Mouse (Mus musculus): ENCODE data around the gene Mest.

The Mest gene

DNA sequence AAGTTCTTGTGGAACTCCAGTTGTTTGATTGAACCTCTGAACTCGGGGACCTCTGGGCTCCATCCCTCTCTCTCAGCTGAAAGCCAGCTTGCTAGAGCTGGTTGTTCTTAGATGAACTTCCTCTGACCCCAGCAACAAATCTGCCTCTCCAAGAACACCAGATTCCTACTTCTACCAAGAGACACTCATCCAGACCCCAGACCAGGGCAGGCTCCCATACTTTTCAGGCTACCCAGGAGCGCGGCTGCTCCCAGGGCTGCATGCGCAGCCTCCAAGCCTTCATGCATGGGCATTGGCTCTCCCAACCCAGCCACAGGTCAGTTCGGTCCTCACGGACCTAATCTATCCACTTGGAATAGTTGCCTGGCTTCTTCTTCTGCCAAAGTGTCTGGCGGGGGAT is at the start of gene Mest:
Mest (plus strand) TSS at position 217 of the 400 bp plus-strand sequence.
- no peak for DNase-seq (ENCODE audit: low spot score in 2 of 2)

DNA sequence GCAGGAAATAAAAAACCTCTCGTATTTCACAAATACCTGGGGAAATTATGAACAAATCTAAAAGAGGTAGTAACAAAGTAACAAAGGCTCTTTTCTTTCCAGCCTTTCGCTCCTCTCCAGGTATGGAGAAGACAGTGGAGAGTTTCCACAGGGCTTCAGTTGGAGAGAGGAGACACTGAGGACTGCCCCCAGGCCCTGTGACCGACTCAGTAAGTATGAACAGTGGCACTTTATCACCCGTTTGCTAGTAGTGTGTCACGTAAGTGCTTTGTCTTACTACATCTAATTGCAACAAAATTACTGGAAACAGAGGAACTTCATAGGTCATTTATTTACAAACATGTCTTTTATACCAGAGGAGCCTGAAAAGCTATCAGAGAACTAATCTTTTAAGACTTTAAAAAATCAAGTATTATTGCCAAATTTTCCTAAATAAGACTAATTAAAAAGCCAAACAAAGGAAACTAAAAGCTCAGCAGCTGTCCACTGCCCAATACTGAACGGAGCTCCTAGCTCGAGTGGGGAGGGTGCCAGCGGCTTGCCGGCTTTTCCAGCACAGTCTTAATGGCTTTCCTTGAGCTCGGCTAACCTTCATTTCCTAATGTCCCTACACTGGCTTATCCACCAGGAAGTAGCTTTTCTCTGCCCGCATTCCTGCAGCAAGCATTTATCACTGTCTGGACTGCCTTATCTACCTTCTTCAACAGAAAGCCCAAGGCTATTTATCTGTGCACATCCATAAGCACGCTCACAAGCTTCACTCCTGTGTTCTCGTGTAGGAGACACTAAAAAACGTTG is 49.4 kb upstream of the Mest start:
- no peak for DNase-seq (ENCODE audit: low spot score in 2 of 2)

DNA sequence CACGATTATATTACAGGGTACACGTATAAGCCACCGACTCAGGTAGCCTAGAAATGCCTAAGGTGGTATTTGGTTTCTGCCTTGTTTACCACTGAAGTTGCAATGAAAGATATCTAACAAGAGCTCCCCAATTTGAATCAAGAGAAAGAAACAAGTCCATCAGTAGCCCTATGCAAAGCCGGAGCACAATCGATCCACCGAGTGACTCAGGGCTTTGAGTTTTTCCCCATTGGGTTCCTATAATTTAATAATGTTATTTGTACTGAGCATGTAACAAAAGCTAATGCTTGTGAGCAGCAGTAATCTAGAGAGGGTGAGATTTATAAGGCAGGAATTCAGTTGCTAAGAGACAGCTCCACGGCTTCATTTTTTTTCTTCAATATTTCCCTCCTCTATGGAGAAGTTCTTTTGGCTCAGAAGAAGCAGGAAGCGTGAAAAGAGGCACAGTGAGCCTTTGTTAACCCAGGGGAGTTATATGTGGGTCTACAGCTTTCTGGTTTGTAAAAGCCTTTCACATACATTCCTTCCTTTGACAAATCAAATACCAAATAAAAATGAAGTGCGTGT is 48.5 kb upstream of the Mest start:
- DNase-seq (ENCODE audit: low spot score in 2 of 2): no peak

DNA sequence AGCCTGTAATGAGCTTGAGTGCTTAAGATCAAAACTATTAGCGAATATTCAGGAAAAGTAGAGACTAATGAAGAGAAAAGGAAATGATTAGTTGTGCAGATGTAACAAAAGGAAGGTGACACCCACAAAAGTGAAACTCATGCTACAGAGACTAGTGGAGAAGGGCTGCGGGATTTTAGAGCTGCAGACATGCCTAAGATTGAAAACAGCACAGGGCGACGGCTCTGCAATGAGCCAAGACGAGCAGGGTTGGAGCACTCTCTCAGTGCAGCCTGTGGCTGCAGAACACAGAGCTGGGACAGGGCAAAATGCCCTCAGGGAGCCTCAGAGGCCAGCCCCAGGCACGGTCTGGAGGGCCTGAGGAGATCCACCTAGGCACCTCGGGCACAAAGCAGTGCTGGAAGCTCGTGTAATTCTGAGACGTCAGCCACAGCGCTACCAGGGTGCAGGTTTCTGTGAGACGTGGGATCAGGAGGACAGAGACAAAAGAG is 48.0 kb upstream of the Mest start:
- DNase-seq (ENCODE audit: low spot score in 2 of 2): no peak

DNA sequence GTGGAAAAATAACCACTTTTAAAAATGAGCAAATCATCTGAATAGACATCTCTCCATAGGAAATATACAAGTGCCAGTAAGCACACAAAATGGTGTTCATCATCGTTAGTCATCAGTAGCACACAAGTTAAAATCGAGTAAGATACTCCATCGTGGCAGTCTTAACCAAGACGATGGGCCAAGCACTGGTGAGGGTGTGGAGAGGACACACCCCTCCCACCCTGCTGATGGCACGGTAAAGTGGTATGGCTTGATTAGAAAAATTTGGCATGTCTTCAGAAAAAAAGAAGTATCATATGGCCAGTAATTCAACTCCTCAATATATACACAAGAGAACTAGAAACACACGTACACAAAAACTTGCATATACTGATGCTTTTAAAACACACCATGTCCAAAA is 46.8 kb upstream of the Mest start:
- DNase-seq (ENCODE audit: low spot score in 2 of 2): no peak

DNA sequence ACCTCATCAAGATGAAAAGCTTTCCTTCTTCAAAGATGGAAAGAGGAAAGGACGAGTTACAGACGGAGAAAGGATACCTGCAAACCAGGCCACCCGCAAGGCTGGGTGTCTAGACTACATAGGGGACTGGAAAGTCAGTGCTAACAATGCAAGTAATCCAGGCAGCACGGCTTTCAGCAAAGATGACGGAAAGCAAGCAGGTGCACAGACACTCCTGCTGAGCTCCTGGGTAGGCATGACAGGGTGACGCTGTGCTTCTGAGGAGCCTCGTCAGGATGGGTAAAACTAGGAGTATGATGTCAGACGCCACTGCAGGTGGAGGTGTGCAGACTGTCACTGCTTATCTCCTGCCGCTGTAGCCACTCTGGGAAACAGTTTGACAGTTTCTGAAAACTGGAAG is 45.8 kb upstream of the Mest start:
- DNase-seq (ENCODE audit: low spot score in 2 of 2): no peak

DNA sequence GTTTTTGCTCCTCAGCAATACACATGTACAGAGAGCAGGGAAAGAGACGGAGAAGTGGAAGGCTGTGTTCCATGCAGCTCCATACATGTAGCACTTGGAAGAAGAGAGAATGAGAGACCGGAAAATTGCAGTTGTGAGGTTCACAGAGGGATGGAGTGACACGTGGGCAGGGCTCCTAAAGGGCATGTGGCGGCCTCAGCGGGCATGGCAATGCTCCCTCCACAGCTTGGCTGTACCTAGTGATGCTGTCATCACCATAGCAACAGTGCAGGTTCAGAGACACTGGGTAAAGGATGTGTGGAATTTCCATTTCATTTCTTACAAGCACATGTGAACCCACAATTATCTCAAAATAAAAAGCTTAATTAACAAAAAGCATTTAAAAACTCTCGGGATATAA is 44.9 kb upstream of the Mest start:
- DNase-seq (ENCODE audit: low spot score in 2 of 2): no peak

DNA sequence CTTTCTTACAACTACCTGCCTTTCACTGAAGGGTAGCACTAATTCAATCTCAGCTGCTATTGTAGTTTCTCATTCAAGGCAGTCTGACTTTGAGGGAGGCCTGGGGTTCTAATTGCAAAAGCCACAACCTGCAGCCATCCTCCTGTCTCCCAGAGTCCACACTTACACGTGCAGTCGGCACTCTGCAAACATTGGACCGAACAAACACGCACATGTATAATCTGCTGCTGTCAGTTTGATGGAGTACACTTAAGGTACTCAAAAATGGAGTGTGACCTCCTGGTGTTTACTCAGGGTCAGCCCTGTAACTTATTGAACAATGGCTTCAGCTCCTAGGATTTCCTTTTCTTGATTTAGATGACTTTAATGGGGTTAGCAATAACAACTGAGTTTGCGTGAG is 43.8 kb upstream of the Mest start:
- DNase-seq (ENCODE audit: low spot score in 2 of 2): no peak

DNA sequence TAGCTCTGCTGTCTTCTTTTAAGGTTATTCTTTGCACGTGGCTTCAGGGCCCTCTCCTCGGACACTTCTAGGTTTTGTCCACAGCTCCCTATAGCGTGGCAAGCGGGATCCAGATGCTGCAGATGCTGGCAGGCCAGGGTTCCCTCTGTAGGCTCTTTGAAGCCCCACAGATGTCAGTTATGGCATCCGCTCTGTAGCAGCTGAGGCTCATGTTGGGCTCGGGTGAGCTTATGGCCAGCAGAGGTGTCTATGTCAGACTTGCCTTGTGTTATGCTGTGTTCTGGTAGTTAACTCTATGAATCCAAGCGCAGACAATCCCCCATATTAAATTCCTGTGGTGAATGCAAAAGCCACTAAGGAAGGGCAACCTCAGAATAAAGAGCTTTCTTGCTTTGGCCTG is 42.9 kb upstream of the Mest start:
- no peak for DNase-seq (ENCODE audit: low spot score in 2 of 2)

DNA sequence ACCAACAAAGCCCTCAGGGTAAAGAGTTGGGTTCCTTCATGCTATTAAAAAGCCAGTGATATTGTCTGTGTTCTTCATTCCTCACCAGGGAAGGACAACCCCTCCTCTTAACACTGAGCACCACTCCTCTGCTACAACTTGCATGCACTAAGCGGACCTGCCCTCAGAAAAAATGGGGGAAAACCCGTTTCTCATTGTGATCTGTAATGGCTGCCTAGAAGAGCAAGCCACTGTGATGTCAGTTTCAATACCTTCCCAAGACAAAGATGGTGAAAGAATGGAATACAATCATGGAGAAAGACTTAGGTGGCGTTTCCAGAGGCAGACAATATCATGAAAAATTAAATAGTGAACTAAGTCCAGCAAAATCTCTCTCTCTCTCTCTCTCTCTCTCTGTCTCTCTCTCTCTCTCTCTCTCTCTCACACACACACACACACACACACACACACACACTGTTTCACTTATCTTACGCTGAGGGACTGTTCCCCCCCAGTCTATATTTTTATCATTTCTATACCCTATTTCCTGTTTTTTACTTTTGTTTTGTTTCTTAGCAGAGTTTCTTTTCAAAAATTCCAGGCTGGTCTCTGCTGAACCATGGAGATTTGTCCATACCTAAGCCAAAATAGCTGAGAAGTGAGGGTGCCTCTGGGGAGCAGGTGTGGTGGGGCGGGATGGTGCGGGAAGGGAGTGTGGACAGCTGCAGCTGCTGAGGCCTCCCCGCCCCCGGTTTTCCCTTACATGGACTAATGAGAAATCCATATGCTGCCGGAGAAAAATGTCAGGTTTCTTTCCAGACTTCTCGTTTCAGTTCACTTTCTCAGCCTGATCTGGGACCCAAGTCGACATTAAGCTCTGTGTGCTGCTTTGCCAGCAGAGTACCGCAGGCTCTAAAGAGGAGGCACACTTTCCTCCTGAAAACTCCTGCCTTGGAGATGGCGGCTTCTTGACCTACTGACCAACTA is 41.1 kb upstream of the Mest start:
- DNase-seq (ENCODE audit: low spot score in 2 of 2): no peak

DNA sequence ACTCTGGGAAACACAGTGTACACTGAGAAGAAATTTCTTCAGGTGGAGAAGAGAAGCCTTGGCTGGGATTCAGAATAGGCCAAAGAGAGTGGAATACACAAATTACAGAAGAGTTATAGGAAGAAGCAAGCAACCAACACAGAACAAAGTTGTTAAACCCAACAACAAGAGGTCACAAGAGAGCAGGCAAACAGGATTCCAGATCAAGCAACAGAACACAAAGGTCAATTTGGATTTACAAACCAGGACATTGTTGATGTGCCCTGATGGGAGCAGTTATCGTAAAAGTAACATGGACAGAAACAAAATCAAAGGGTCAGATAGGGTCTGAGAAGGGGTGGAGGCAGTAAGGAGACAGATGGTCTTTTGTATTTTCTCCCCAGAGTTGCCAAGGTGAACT is 38.8 kb upstream of the Mest start:
- DNase-seq (ENCODE audit: low spot score in 2 of 2): no peak

DNA sequence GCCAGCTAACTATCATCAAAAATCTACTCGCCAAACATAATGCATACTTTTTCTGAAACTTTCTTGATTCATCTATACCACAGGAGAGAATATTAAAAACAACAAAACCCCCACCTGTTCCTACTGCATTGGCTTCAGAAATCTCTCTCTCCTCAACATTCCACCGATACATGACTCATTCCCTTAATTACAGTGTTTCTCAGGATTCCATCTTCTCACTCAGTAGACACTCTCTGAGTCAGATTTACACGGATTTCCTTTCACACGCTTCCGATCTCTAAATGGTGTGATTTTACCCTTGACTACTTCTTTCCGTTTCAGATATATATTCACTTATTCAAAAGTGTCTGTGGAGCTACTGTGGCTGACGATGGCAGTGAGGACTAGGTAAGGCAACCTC is 36.1 kb upstream of the Mest start:
- no peak for DNase-seq (ENCODE audit: low spot score in 2 of 2)

DNA sequence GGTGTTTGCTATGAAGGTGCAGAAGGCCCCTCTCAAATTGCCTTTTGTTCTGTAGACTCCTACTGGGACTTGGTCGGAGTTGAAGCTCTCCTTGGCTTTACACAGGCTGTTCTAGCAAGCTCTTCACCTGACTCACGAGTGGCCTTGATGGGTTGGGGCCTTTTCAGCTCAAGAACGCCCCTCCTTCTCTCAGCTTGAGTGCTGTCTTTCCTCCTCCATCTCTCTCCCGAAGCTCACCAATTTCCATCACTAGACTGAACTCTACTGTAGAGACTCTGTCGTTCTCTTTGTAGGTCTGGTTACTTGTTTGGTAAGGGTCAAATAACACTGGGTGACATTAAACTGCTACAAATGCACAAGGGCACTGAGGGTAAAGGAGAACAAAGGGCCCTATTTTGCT is 30.5 kb upstream of the Mest start:
- no peak for DNase-seq (ENCODE audit: low spot score in 2 of 2)

DNA sequence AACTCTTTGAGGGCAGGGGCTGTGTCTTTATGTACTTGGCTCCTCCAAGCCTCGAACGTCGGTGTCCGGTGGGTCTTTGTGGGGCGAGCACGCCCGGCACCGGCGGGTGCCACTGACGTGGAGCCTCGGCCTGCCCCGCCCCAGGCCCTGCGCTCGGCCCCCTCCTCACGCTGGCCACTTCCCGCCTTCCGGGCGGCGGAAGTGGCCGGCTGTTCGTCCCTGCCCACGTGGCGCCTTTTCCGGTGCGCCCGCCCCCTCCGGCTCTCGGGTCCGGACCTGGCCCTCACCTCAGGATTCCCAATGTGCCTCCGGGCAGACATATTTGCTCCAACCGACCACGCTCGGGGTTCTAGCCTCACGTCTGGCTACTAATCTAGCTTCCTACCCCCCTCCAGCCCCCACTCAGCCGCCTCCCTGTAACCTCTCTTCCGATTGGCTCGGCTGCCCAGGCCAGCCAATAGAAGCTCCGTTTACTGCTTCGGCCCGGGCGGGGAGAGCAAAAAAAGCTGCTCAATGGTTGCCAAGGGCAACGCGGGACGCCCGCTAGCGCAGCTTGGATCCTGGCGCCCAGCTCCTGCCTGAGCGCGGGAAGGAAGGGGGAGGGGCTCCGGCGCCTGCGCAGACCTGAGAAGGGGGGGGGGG is 29.9 kb upstream of the Mest start, which contains the start of gene Cep41:
Cep41 (minus strand) TSS at position 400 of the 642 bp plus-strand sequence.
- DNase-seq (ENCODE audit: low spot score in 2 of 2): peak; percentile 91 to 98

DNA sequence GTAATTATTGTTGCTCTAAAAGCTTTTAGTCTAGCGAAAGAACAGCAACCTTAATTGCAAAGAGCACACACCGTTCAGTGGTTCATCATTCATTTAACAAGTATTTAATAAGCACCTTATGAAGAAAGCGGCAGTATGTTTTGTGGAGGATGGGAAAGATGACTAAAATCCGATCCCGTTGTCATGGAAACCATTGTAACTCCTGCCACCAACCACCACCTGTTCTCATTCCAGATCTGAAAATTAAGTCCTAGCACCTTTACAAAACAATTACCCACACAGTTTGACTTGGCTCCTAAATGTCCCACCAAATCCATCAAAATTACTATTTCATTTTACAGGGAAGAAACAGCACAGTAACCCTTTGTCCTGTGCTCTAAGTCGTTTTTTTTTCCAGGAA is 29.1 kb upstream of the Mest start:
- peak in 1 of 2 experiments; percentile 58 for DNase-seq (ENCODE audit: low spot score in 2 of 2)

DNA sequence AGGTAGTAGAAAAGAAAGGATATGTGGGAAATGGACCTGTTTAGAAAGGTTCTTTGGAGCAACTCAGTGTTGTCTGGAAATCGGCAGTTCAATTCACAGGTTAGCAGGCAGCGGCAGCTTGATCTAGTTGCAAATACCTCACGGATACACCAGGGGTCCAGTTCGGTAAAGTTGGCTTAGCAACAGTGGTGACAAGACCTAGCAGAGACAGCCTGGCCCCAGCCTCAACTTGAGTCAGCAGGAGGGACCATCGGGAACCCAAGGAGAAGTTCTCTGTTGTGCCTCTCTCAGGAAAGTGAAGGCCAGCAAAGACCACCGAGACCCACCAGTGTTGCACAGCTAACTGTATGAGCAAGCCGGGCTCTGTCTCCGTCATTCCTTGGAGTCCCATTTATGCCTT is 28.2 kb upstream of the Mest start:
- no peak for DNase-seq (ENCODE audit: low spot score in 2 of 2)

DNA sequence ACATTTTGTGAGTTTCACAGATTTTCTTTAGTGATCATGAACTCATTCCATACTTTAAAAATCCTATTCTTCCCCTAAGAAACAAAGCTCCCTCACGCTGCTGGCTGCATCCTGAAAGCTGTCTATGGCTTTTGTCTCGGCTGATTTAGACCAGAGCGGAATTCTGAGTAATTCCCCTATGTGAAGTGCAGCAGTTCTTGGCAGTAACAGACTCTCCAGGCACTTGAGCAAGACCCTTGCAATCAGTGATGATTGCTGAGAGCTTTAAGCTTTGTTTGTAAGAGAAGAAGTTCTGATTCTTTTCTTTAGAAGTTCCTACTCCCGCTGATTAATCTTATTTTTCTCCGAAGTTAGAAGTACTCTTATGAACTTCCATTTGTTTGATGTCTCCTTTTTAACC is 25.9 kb upstream of the Mest start:
- no peak for DNase-seq (ENCODE audit: low spot score in 2 of 2)

DNA sequence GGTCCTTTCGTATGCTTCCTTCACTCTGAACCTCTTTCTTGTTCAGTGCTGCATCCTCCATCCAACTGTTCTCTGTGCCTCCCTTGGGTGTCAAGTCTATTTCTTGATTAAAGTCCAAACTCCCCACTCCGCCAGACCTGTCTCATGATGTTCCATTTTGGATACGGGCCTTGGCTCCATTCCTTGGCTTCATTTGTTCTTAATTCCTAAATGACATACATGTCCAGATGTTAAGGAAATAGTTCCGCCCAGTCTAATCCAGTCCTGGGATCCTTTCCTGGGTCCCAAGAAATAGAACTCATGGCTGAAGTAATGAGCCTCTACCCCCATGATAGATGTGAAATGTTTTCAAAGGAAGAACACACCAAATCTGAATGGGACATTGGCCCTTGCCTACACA is 25.3 kb upstream of the Mest start:
- DNase-seq (ENCODE audit: low spot score in 2 of 2): no peak

DNA sequence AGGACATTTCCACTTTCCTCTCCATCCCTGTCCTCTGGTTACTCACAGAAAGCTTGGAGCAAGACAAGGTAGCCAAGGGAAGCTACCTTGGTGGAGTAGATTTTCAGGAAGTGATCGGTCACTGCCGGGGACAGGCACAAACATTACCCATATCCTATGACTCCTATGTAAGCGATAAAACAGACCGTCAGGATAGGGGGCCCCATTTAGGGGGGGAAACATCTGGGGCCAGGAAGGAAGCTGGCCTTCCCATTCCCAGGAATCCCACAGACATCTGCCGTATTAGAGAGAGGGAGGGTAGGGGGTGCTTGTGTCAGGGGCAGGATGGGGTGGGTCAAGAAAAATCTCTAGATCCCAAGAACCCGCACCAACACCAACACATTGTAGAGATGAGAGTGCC is 23.2 kb upstream of the Mest start:
- no peak for DNase-seq (ENCODE audit: low spot score in 2 of 2)

DNA sequence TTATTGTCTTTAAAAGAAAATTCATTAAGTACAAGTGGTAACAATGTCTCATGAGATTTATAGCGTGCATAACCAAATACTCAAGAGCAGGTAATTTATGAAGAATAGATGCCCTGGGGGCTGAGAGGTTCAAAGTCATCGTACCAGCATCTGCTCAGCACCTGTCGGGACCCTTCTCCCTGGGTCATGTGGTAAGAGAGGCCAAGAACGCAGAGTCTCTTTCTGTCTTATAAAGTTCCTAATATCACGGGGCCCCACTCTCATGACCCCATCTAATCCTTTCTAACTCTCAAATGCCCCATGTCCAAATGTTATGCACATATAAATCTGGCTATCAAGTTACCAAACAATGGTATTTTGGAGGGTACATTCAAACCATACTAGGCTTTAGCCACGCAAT is 20.5 kb upstream of the Mest start:
- no peak for DNase-seq (ENCODE audit: low spot score in 2 of 2)

DNA sequence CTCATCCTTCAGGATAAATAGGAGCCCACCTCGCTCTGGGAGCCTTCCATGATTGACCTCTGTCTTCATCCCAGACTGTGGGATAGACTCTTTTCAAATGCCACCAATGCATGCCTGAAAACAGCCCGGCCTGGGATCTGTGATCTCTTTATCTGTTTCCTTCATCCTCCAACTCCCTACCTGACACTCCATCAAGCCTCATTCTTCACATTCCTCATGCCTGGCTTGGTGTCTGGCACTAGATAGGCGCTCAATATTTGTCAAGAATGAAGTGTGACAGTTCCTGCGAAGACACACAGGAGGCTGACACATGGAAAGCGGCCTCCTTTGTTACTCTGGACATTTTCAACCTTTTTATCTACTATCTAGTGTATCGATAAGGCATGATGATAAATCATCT is 19.9 kb upstream of the Mest start:
- no peak for DNase-seq (ENCODE audit: low spot score in 2 of 2)
